Mouse (Mus musculus): ENCODE measurements around the gene Carmil1. TPM values are rescaled to one million over a fixed set of nuclear protein-coding genes. Genes with fewer than 3 reads are reported as not detected.

The Carmil1 gene
- total and polyA plus RNA-seq, 3 experiments = 0.15 to 1.2 TPM; not detected in 1

- H3K27me3 ChIP-seq (ENCODE audit: control insufficient read depth in 1 of 2, insufficient read depth in 2 of 2, low read length in 2 of 2) = no peaks in the 10 kb centered on the region; a peak in 1 of 4 replicates
Measured at GRCm38 (mm10) chr13:24279407-24279761, 1.2 kb downstream of the Carmil1 start.

GRCm38 (mm10) chr13:24272740-24273377 lies 7.7 kb downstream of the Carmil1 start:
- no peak for DNase-seq (ENCODE audit: low read depth, low spot score)
- H3K9me3 ChIP-seq (replicated peaks; ENCODE audit: insufficient read depth, low read length) = no peaks in the 10 kb centered on the region
- H3K27me3 ChIP-seq (ENCODE audit: control insufficient read depth in 1 of 2, insufficient read depth in 2 of 2, low read length in 2 of 2) = peaks cover 0 to 3% of the 10 kb centered on the region in 2 experiments; a peak in 3 of 4 replicates
- no peak overlapping the region for H3K27ac ChIP-seq (ENCODE audit: control insufficient read depth, low read depth, low read length)
- no peaks in the 10 kb centered on the region for H3K79me2 ChIP-seq (ENCODE audit: control insufficient read depth, insufficient read depth, low read length, poor library complexity)
- no peaks in the 10 kb centered on the region for H3K36me3 ChIP-seq (ENCODE audit: control insufficient read depth in 1 of 2, insufficient read depth in 2 of 2, low read length in 2 of 2)
- H3K9ac ChIP-seq (ENCODE audit: control insufficient read depth, low read depth, low read length, poor library complexity, severe bottlenecking) = no peak overlapping the region
- TF ChIP-seq CTCF (IDR thresholded peaks at IDR 0.05 in 2 of 3, conservative IDR thresholded peaks at IDR 0.05 in 1 of 3; ENCODE audit: control insufficient read depth in 1 of 3, insufficient read depth in 1 of 3, low read depth in 2 of 3, low read length in 3 of 3, poor library complexity in 1 of 3, severe bottlenecking in 1 of 3) (no peak), UBTF (IDR thresholded peaks at IDR 0.05; ENCODE audit: borderline replicate concordance, insufficient read depth, low read depth, low read length) (no peak), MAFK (IDR thresholded peaks at IDR 0.05; ENCODE audit: borderline replicate concordance, low read depth, low read length) (no peak), HCFC1 (IDR thresholded peaks at IDR 0.05; ENCODE audit: low read depth, low read length) (no peak), USF1 (IDR thresholded peaks at IDR 0.05; ENCODE audit: low read depth, low read length) (no peak), TBP (IDR thresholded peaks at IDR 0.05; ENCODE audit: low read depth, low read length) (no peak)
- H3K4me3 ChIP-seq (ENCODE audit: control insufficient read depth in 1 of 2, insufficient read depth in 1 of 2, low read depth in 2 of 2, low read length in 2 of 2) = no peak overlapping the region
- H3K4me1 ChIP-seq (ENCODE audit: control insufficient read depth in 1 of 2, insufficient read depth in 2 of 2, low read length in 2 of 2) = no peaks in the 10 kb centered on the region

More at GRCm38 (mm10) chr13:24279407-24279761, 1.2 kb downstream of the Carmil1 start:
- Histone ChIP-seq H3K4me3 (ENCODE audit: control insufficient read depth in 1 of 2, insufficient read depth in 1 of 2, low read depth in 2 of 2, low read length in 2 of 2) (no peak overlapping the region), H3K9ac (ENCODE audit: control insufficient read depth, low read depth, low read length, poor library complexity, severe bottlenecking) (no peak overlapping the region), H3K27ac (ENCODE audit: control insufficient read depth, low read depth, low read length) (no peak overlapping the region), H3K4me1 (ENCODE audit: control insufficient read depth in 1 of 2, insufficient read depth in 2 of 2, low read length in 2 of 2) (no peaks in the 10 kb centered on the region), H3K9me3 (replicated peaks; ENCODE audit: insufficient read depth, low read length) (no peaks in the 10 kb centered on the region), H3K36me3 (ENCODE audit: control insufficient read depth in 1 of 2, insufficient read depth in 2 of 2, low read length in 2 of 2) (no peaks in the 10 kb centered on the region), H3K79me2 (ENCODE audit: control insufficient read depth, insufficient read depth, low read length, poor library complexity) (no peaks in the 10 kb centered on the region)
- TF ChIP-seq ZC3H11A (IDR thresholded peaks at IDR 0.05; ENCODE audit: low read depth, low read length) (no peak), MYC (IDR thresholded peaks at IDR 0.05; ENCODE audit: low read depth, low read length) (no peak), USF1 (IDR thresholded peaks at IDR 0.05; ENCODE audit: low read depth, low read length) (no peak), POLR2AphosphoS2 (IDR thresholded peaks at IDR 0.05; ENCODE audit: low read length) (no peak), SIN3A (IDR thresholded peaks at IDR 0.05; ENCODE audit: low read length) (no peak)
- no peak for DNase-seq (ENCODE audit: low read depth, low spot score)

- peaks cover 0 to 6% of the 10 kb centered on the region in 2 experiments; a peak in 1 of 4 replicates for H3K36me3 ChIP-seq (ENCODE audit: control insufficient read depth in 1 of 2, insufficient read depth in 2 of 2, low read length in 2 of 2)
- peaks cover 2 to 3% of the 10 kb centered on the region in 2 experiments; a peak in 3 of 4 replicates for H3K27me3 ChIP-seq (ENCODE audit: control insufficient read depth in 1 of 2, insufficient read depth in 2 of 2, low read length in 2 of 2)
- DNase-seq (ENCODE audit: low read depth, low spot score) = no peak
- H3K4me3 ChIP-seq (ENCODE audit: control insufficient read depth in 1 of 2, insufficient read depth in 1 of 2, low read depth in 2 of 2, low read length in 2 of 2) = no peak overlapping the region
- TF ChIP-seq RCOR1 (IDR thresholded peaks at IDR 0.05; ENCODE audit: low read depth, low read length) (no peak), CTCF (IDR thresholded peaks at IDR 0.05 in 2 of 3, conservative IDR thresholded peaks at IDR 0.05 in 1 of 3; ENCODE audit: control insufficient read depth in 1 of 3, insufficient read depth in 1 of 3, low read depth in 2 of 3, low read length in 3 of 3, poor library complexity in 1 of 3, severe bottlenecking in 1 of 3) (no peak), GABPA (IDR thresholded peaks at IDR 0.05; ENCODE audit: low read depth, low read length) (no peak), EP300 (IDR thresholded peaks at IDR 0.05; ENCODE audit: low read depth in 1 of 2, low read length in 2 of 2) (no peak), KAT2A (conservative IDR thresholded peaks at IDR 0.05; ENCODE audit: low read depth, low read length) (no peak), USF2 (IDR thresholded peaks at IDR 0.05; ENCODE audit: borderline replicate concordance in 1 of 2, insufficient read depth in 1 of 2, low read depth in 1 of 2, low read length in 2 of 2) (no peak), RAD21 (IDR thresholded peaks at IDR 0.05; ENCODE audit: low read depth, low read length) (no peak), GATA1 (IDR thresholded peaks at IDR 0.05; ENCODE audit: low read depth, low read length) (no peak)
- H3K27ac ChIP-seq (ENCODE audit: control insufficient read depth, low read depth, low read length) = no peak overlapping the region
- no peak overlapping the region for H3K9ac ChIP-seq (ENCODE audit: control insufficient read depth, low read depth, low read length, poor library complexity, severe bottlenecking)
- peaks cover 0 to 6% of the 10 kb centered on the region in 2 experiments; a peak in 3 of 4 replicates for H3K4me1 ChIP-seq (ENCODE audit: control insufficient read depth in 1 of 2, insufficient read depth in 2 of 2, low read length in 2 of 2)
- H3K79me2 ChIP-seq (ENCODE audit: control insufficient read depth, insufficient read depth, low read length, poor library complexity) = no peaks in the 10 kb centered on the region
- no peaks in the 10 kb centered on the region for H3K9me3 ChIP-seq (replicated peaks; ENCODE audit: insufficient read depth, low read length)
Measured at GRCm38 (mm10) chr13:24269100-24269465, 11.5 kb downstream of the Carmil1 start.

All from MEL (cell line).